Comparison of ENCODE assay signal across 8 mouse cellular contexts in genomic region chr8:120488636-120489131, GRCm38 (mm10).
DNase-seq lines count a peak whose midpoint lies in the region; ATAC-seq and TF ChIP-seq lines count a peak whose summit lies in the region.

No protein-coding gene starts in this region.

- peak overlapping the region; percentile 87 for H3K9ac ChIP-seq in intestine, embryonic 16.5 days (ENCODE audit: low read depth, low read length)
- peak overlapping the region; percentile 65 for H3K9ac ChIP-seq in lung, postnatal 0 days (replicated peaks; ENCODE audit: low read depth)

- peak overlapping the region; percentile 87 for H3K4me3 ChIP-seq in embryonic facial prominence, embryonic 10.5 days
- peak overlapping the region; percentile 75 for H3K4me3 ChIP-seq in intestine, embryonic 16.5 days (ENCODE audit: low read length)
- H3K4me3 ChIP-seq in lung, postnatal 0 days (ENCODE audit: low read depth, low read length), result peak overlapping the region; percentile 80

- no peak for ATAC-seq in intestine, embryonic 16.5 days
- ATAC-seq in lung, postnatal 0 days, result no peak

- H3K4me1 ChIP-seq in embryonic facial prominence, embryonic 10.5 days, result peaks cover 100% of the 10 kb centered on the region
- H3K4me1 ChIP-seq in intestine, embryonic 16.5 days (ENCODE audit: control insufficient read depth, insufficient read depth, low read length), result peaks cover 72% of the 10 kb centered on the region
- peaks cover 29% of the 10 kb centered on the region for H3K4me1 ChIP-seq in lung, postnatal 0 days (ENCODE audit: insufficient read depth, low read depth, low read length)

- H3K9me3 ChIP-seq in embryonic facial prominence, embryonic 10.5 days, result no peaks in the 10 kb centered on the region
- no peaks in the 10 kb centered on the region for H3K9me3 ChIP-seq in intestine, embryonic 16.5 days (ENCODE audit: control insufficient read depth, low read length)
- H3K9me3 ChIP-seq in lung, postnatal 0 days (ENCODE audit: low read length), result no peaks in the 10 kb centered on the region

- peak overlapping the region; percentile 97 for H3K4me2 ChIP-seq in intestine, embryonic 16.5 days (ENCODE audit: low read depth, low read length)
- H3K4me2 ChIP-seq in lung, postnatal 0 days (replicated peaks; ENCODE audit: low read depth, low read length), result peak overlapping the region; percentile 99

- no peaks in the 10 kb centered on the region for H3K36me3 ChIP-seq in embryonic facial prominence, embryonic 10.5 days (replicated peaks)
- no peaks in the 10 kb centered on the region for H3K36me3 ChIP-seq in intestine, embryonic 16.5 days (ENCODE audit: control insufficient read depth, insufficient read depth, low read length)
- H3K36me3 ChIP-seq in lung, postnatal 0 days (ENCODE audit: insufficient read depth, low read length), result no peaks in the 10 kb centered on the region

- under 1% methylated on average over 25 of the region's 25 CpGs for WGBS in embryonic facial prominence, embryonic 10.5 days
- WGBS in intestine, embryonic 16.5 days, result under 1% methylated on average over 25 of the region's 25 CpGs
- 2% methylated on average over 25 of the region's 25 CpGs for WGBS in lung, postnatal 0 days

- peak; percentile 58 to 79 for DNase-seq in adrenal gland, adult (ENCODE audit: inconsistent age in 2 of 2, low spot score in 1 of 2)
- DNase-seq in adrenal gland, adult 2 months, result no peak
- DNase-seq in B cell, adult 2 months, result peak; percentile 53 to 57
- no peak for DNase-seq in embryonic facial prominence, embryonic 10.5 days (ENCODE audit: low spot score)
- peak; percentile 55 for DNase-seq in lung, postnatal 0 days (ENCODE audit: low spot score)
- peak; percentile 27 for DNase-seq in yolk sac, embryonic 10.5 days (ENCODE audit: low spot score)
- DNase-seq in right cerebral cortex, adult 2 months (ENCODE audit: low spot score in 2 of 2), result no peak

- no peak for TF ChIP-seq CTCF in lung, postnatal 0 days (IDR thresholded peaks at IDR 0.05)

- peaks cover 61% of the 10 kb centered on the region for H3K27me3 ChIP-seq in embryonic facial prominence, embryonic 10.5 days (replicated peaks; ENCODE audit: low read depth, poor library complexity, severe bottlenecking)
- 0 out of 2 replicates have a peak, but pooled peaks cover 3% of the 10 kb centered on the region for H3K27me3 ChIP-seq in intestine, embryonic 16.5 days (replicated peaks; ENCODE audit: control insufficient read depth, insufficient read depth, low read length)
- H3K27me3 ChIP-seq in lung, postnatal 0 days (replicated peaks; ENCODE audit: insufficient read depth, low read length), result no peaks in the 10 kb centered on the region

- H3K27ac ChIP-seq in embryonic facial prominence, embryonic 10.5 days (replicated peaks), result peak overlapping the region; percentile 94
- H3K27ac ChIP-seq in intestine, embryonic 16.5 days (ENCODE audit: low read length), result peak overlapping the region; percentile 86
- H3K27ac ChIP-seq in lung, postnatal 0 days (ENCODE audit: low read length), result peak overlapping the region; percentile 88

- no peak for TF ChIP-seq EP300 in lung, postnatal 0 days (IDR thresholded peaks at IDR 0.05)

Comparison
In these comparisons a context has a peak if more than half of its experiments do, and no peak if none do; other contexts are left out.
1. DNase-seq: peak in adrenal gland, adult (2 of 2), B cell, adult 2 months (2 of 2), lung, postnatal 0 days (single experiment) and yolk sac, embryonic 10.5 days (single experiment); none in adrenal gland, adult 2 months (single experiment), embryonic facial prominence, embryonic 10.5 days (single experiment) and right cerebral cortex, adult 2 months (0 of 2).
2. Peak in every context shown above with its lines, with median percentiles within 50 percentile points of each other: H3K27ac ChIP-seq and H3K4me3 ChIP-seq.